Mouse (Mus musculus) C2C12 (cell line): ENCODE measurements around the gene Dock10. TPM values are rescaled to one million over a fixed set of nuclear protein-coding genes. Genes with fewer than 3 reads are reported as not detected.

Source experiments
- H3K27me3 ChIP-seq: one replicate; pipeline ENCODE4 v1.6.1; 2011; ENCODE audit not compliant: control insufficient read depth, insufficient read depth, insufficient read length
- H3K36me3 ChIP-seq: one replicate; pipeline ENCODE4 v1.6.1; 2011; ENCODE audit not compliant: control insufficient read depth, insufficient read depth
- H3K4me3 ChIP-seq: one replicate; pipeline ENCODE4 v1.5.1; 2011; ENCODE audit warnings: mild to moderate bottlenecking, control low read depth; ENCODE audit not compliant: poor library complexity, insufficient read depth, severe bottlenecking
- H3K79me2 ChIP-seq: one replicate; pipeline ENCODE4 v1.6.1; 2011; ENCODE audit not compliant: control insufficient read depth, insufficient read depth
- H3K79me3 ChIP-seq: one replicate; pipeline ENCODE4 v1.6.1; 2011; ENCODE audit warnings: low read depth, control low read depth
- H3ac ChIP-seq: one replicate; pipeline ENCODE3; 2011; ENCODE audit warnings: low read depth; ENCODE audit not compliant: control insufficient read depth, insufficient read length
- CEBPB ChIP-seq: IDR thresholded peaks from one replicate; pipeline ENCODE4 v1.6.1; 2011; ENCODE audit warnings: low read depth, mild to moderate bottlenecking, control low read depth, moderate library complexity
- CTCF ChIP-seq: IDR thresholded peaks from one replicate; pipeline ENCODE4 v1.5.1; 2011; ENCODE audit not compliant: control insufficient read depth, insufficient read depth, insufficient read length
- FOSL1 ChIP-seq: IDR thresholded peaks from one replicate; pipeline ENCODE4 v1.8.0; 2011; ENCODE audit warnings: mild to moderate bottlenecking, low read length; ENCODE audit not compliant: poor library complexity, insufficient read depth, severe bottlenecking
- MAX ChIP-seq: IDR thresholded peaks from one replicate; pipeline ENCODE4 v1.6.1; 2011; ENCODE audit warnings: mild to moderate bottlenecking, control low read depth
- MYOD1 ChIP-seq: IDR thresholded peaks from one replicate; pipeline ENCODE4 v1.6.1; 2011; ENCODE audit warnings: low read depth; ENCODE audit not compliant: control insufficient read depth, insufficient read length
- MYOG ChIP-seq: IDR thresholded peaks from one replicate; pipeline ENCODE4 v1.6.1; 2011; ENCODE audit not compliant: control insufficient read depth, insufficient read length; ENCODE audit errors: extremely low read depth
- USF1 ChIP-seq: IDR thresholded peaks from one replicate; pipeline ENCODE4 v1.6.1; 2011; ENCODE audit warnings: low read depth, mild to moderate bottlenecking, control low read depth, moderate library complexity
- polyA plus RNA-seq: library from polyadenylated mRNA; unstranded; fragments of >200 nt; fragmentation: generic; extraction: Trizol; gene quantifications from one replicate; pipeline ENCODE4 v1.2.1, GENCODE M21; 2012; ENCODE audit warnings: missing spikeins

The Dock10 gene
- polyA plus RNA-seq, 1 experiment = 0.20 TPM

DNA sequence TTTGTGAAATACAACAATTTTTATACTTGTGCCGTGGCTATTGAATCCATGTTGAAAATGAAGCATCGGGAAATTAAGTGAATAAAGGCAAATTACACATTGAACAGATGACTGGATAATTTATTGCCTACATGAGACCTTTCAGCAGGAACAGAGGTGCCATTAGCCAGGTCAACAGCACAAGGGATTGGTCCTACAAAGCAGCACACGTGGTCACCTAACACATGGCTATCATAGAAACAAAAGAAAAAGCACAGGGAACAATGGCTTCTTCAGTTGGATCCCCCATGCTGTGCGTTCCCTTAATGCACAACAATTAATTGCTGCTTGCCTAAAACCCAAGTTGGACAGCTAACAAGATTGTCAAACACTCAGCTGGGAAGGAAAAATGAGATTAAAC, 133.8 kb downstream of the Dock10 start:
- Histone ChIP-seq H3K27me3 (no peaks in the 10 kb centered on the region), H3K36me3 (no peaks in the 10 kb centered on the region), H3K79me3 (no peaks in the 10 kb centered on the region), H3K79me2 (no peaks in the 10 kb centered on the region), H3ac (no peak overlapping the region), H3K4me3 (no peak overlapping the region)
- TF ChIP-seq FOSL1 (no peak), CTCF (no peak), MYOD1 (no peak), CEBPB (no peak), MAX (no peak), MYOG (no peak), USF1 (no peak)

GRCm38 (mm10) chr1:80622646-80623045, 135.7 kb downstream of the Dock10 start:
- H3K79me2 ChIP-seq = no peaks in the 10 kb centered on the region
- no peak for TF ChIP-seq CEBPB
- TF ChIP-seq CTCF = no peak
- TF ChIP-seq MAX = no peak
- no peak for TF ChIP-seq FOSL1
- no peak for TF ChIP-seq USF1
- no peak for TF ChIP-seq MYOG
- TF ChIP-seq MYOD1 = no peak
- H3ac ChIP-seq = no peak overlapping the region
- no peaks in the 10 kb centered on the region for H3K27me3 ChIP-seq
- no peaks in the 10 kb centered on the region for H3K79me3 ChIP-seq
- H3K36me3 ChIP-seq = no peaks in the 10 kb centered on the region
- H3K4me3 ChIP-seq = no peak overlapping the region

GRCm38 (mm10) chr1:80619100-80619499, 139.2 kb downstream of the Dock10 start:
- TF ChIP-seq MAX (no peak), MYOD1 (no peak), MYOG (no peak), CEBPB (no peak), USF1 (no peak), FOSL1 (no peak), CTCF (no peak)
- H3K79me2 ChIP-seq = no peaks in the 10 kb centered on the region
- no peak overlapping the region for H3ac ChIP-seq
- H3K36me3 ChIP-seq = no peaks in the 10 kb centered on the region
- H3K4me3 ChIP-seq = no peak overlapping the region
- no peaks in the 10 kb centered on the region for H3K79me3 ChIP-seq
- no peaks in the 10 kb centered on the region for H3K27me3 ChIP-seq

- no peaks in the 10 kb centered on the region for H3K79me2 ChIP-seq
These were observed 141.7 kb downstream of the Dock10 start for GRCm38 (mm10) chr1:80616671-80617070.

GRCm38 (mm10) chr1:80614750-80615149, 143.6 kb downstream of the Dock10 start:
- no peaks in the 10 kb centered on the region for H3K79me2 ChIP-seq
- no peaks in the 10 kb centered on the region for H3K79me3 ChIP-seq
- H3K27me3 ChIP-seq = no peaks in the 10 kb centered on the region
- no peak overlapping the region for H3K4me3 ChIP-seq
- H3ac ChIP-seq = no peak overlapping the region
- TF ChIP-seq MAX (no peak), CTCF (no peak), MYOG (no peak), USF1 (no peak), CEBPB (no peak), MYOD1 (no peak), FOSL1 (no peak)
- H3K36me3 ChIP-seq = no peaks in the 10 kb centered on the region

More at GRCm38 (mm10) chr1:80616671-80617070, 141.7 kb downstream of the Dock10 start:
- Histone ChIP-seq H3K4me3 (no peak overlapping the region), H3K36me3 (no peaks in the 10 kb centered on the region), H3K27me3 (no peaks in the 10 kb centered on the region), H3ac (no peak overlapping the region), H3K79me3 (no peaks in the 10 kb centered on the region)
- no peak for TF ChIP-seq MYOG
- no peak for TF ChIP-seq CTCF
- TF ChIP-seq MYOD1 = no peak
- TF ChIP-seq FOSL1 = no peak
- no peak for TF ChIP-seq USF1
- no peak for TF ChIP-seq MAX
- no peak for TF ChIP-seq CEBPB

GRCm38 (mm10) chr1:80613395-80614011, 144.8 kb downstream of the Dock10 start:
- TF ChIP-seq MYOG = no peak
- no peak for TF ChIP-seq CEBPB
- no peak for TF ChIP-seq USF1
- TF ChIP-seq FOSL1 = no peak
- TF ChIP-seq MYOD1 = no peak
- no peak for TF ChIP-seq MAX
- TF ChIP-seq CTCF = no peak
- no peaks in the 10 kb centered on the region for H3K79me3 ChIP-seq
- no peaks in the 10 kb centered on the region for H3K27me3 ChIP-seq
- no peaks in the 10 kb centered on the region for H3K79me2 ChIP-seq
- H3K4me3 ChIP-seq = no peak overlapping the region
- H3ac ChIP-seq = no peak overlapping the region
- no peaks in the 10 kb centered on the region for H3K36me3 ChIP-seq
